Mouse (Mus musculus) retina, adult 2 months (tissue): ENCODE data around the gene Dap.

Experiments used
- DNase-seq: peaks from one replicate; pipeline ENCODE4 v3.0.0-alpha.2; 2012; ENCODE audit warnings: low read depth, low spot score

Dap gene

DNA sequence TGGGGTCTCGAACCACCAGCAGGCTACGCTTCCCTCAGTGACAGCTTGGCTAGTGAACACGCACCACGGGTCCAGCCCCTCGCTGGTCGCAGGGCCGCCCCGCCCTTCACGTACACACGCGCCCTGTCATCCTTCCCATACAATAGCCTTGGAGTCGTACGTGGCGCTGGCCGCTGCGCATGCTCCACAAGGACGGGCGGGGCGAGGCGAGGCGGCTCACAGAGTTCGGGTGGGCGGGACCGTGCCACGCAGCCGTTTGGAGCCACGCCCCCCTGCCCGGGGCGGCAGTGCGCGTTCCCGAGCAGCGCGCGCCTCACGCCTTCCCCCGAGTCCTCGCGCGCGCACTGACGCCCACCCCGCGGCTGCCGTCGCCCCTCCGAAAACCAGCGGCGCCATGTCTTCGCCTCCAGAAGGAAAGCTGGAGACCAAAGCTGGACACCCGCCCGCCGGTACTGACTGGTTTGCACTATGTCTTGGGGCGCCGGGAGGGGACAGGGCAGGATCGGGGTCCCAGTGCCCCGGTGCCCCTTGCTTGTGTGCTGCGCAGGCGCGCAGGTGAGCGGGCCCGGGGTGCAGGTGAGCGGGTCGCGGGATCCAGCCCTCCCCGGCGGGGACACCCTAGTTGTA lies at the start of gene Dap:
Dap (plus strand) TSS at position 180 of the 627 bp plus-strand sequence.
- DNase-seq, result peak; percentile 83

DNA sequence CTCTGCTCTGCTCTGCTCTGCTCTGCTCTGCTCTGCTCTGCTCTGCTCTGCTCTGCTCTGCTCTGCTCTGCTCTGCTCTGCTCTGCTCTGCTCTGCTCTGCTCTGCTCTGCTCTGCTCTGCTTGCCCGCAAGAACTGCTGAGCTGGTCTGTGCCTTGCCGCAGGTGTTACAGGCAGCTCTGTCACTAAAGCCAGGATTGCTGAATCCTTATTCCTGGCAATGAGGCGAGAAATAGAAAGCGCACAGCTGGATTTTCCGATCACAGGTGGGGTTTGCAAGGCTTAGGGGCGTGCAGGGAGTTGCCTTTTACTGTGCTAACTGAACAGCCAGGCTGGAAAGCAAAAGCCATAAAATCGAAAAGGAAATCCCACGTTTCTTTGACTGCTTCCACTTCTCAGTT lies 47.5 kb upstream of the Dap start:
- DNase-seq, result no peak

DNA sequence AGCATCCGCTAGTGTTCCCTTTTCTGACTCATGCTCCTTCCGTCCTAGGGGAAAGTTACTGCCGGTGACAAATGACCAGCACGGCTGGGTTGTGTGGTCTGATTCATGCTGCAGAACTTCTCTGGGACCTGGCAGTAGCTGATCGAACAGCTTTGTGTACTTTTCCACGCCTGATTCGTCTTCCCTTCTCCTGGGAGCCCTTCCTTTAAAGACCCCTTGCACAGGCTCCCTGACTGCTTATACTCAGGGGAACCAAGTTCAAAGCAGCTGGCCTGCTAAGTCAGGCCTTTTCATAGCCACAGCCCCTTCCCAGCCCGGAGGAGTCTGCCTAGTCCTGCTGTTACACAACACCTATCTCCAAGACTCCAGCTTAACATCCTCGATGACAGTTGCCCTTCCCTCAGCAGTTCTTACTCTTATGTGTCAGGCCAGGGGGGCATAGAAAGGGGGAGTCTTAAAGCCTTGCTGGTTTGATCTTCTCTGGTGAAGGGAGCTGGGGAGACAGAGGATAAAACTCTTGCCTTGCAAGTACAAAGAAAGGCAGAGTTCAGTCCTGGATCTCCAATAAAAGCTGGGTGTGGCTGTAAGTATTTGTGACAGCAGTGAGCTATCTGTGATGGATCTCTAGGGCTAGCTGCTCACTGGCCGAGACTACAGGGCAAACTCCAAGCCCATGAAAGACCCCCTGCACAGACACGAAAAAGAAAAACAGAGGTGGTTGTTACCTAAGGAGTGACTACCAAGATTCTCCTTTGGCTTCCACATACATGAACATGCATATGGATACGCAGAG lies 39.3 kb upstream of the Dap start:
- no peak for DNase-seq

DNA sequence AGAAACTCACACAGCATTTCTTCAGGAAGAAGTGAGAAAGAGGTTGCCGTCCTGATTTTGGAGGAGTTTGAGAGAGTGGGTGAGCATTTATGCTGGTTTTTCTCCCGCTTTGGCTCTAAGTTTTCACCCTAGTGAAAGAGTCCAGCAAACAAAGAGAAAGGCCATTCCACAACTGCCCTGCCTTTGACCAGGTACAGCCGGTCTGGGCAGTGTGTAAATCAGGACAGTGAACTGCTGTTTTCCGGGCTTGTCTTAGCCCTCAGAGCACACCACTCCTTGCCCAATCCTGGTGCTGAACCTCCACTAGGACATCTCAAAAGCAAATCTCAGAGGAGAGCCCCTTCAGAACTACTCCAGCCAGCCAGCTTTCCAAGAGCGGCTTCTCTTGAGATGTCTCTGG lies 38.6 kb upstream of the Dap start:
- no peak for DNase-seq

DNA sequence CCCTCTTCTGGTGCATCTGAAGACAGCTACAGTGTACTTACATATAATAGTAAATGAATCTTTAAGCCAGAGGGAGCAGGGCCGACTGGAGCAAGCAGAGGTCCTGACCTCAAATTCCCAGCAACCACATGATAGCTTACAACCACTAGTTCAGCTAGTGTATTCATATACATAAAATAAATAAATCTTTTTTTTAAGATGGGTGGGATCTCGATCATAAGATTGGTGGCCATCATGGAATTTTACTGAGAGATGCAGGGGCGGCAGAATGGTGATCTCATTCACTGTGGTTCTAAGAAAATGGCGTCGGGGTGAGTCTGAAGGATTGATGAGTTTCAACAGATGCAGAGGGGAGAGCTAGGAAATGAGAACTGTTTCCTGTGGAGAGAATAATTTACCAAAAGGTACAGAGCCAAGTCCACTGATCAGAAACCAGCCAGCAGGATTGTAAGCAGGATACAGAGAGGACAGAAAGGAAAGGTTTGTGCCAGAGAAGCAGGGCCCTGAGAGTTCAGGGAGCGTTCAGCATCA lies 37.7 kb upstream of the Dap start:
- DNase-seq, result no peak

DNA sequence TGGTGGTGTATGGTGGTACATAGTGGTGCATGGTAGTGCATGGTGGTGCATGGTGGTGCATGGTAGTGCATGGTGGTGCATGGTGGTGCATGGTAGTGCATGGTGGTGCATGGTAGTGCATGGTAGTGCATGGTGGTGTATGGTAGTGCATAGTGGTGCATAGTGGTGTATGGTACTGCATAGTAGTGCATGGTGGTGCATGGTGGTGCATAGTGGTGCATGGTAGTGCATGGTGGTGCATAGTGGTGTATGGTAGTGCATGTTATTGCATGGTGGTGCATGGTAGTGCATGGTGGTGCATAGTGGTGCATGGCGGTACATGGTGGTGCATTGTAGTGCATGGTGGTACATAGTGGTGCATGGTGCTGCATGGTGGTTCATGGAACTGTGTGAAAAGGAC lies 31.6 kb upstream of the Dap start:
- DNase-seq, result no peak

DNA sequence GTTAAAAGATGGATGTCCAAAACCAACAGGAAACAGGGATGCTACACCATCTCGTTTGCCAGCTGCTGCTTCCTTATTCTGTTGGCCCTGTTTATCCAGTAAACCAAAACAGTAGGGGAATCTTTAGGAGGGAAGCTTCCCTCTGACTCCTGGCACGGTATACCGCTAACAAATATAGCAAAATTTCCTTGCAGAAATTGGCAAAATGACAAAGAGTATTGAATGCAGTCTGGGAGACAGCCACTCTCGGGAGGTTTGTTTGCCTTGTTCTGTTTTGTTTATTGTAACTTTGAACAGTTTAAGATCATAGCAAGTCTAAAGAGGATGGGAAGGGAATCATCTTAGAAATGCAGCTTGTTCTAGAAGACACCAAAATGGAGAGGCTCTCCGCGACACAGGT lies 28.3 kb upstream of the Dap start:
- DNase-seq, result no peak

DNA sequence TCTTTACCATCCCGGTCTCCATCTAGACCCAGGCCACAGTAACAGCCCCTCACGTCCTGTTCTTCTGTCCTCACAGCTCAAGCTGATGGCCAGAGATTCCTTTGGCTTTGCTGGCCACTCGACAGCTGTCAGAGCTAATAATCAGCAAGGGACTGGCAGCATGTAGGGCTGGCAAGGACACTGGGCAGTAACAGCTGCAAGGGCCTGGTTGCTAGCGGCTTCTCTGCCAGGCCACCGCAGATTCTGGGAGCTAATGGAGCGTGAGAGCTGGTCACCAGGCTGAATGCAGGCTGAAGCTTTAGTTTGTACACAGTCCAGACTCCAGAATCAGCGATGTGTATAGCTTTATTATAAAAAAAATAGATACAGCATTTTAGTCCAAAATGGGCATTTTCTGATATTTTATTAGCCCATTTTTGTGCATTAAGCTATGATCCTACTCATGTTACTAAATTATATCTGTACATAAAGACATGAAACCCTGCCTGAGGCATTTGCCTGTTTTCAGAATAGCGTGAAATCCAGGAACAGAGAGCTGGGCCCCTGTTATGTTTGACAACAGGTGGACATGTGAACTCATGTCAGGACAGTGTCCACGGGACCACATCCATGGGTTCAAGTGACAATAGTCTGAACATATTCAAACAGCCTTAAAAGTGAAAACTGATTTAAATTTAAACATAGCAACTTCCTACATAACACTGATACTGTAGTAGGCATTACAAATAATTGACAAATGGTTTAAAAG lies 16.6 kb upstream of the Dap start:
- no peak for DNase-seq

DNA sequence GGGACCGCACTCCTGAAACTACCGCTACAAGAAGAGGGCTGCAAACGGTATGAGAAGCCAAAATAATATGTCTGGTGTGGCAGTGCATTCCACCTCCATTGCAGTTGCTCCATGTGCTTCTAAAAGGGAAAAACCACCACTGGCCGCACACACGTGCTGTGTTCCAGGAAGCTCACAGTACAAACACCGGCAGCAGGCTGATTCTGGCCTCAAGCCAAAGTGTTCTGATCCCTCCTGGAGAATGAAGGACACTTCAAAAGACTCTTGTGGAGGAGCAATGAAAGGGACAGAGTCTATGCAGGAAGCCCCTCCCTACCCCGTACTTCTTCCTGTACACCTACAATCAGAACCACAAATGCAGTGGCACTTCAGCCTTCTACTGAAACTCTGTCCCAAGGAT lies 12.2 kb upstream of the Dap start:
- no peak for DNase-seq

DNA sequence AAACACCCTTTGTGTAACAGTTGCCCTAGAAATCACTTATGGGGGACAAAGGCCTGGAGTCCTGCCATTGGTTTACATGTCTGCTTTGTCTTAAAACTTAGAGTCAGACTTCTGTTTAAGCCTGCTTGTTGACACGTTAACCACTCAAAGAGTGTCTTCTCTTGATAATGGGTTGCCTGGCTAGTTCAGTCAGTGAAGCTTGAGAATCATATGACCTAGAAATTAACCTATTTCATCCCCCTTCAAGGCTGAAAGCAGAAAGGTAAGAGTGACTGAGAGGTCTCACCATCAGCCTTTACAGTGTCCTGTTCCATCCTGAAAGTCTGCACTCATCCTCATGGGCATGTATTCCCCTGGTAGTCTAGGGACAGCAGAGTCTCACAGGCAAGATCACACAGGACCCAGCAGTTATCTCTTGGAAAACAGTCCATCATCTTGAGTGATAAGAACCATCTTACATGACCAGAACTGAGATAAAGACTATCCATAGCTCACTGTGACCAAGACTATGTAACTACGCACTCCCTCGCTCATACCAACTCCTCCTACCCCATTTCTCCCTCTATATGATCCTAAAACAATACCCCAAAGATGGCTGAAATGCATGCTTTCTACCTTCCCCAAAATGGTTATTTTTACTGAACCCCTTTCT lies 10.4 kb upstream of the Dap start:
- no peak for DNase-seq

DNA sequence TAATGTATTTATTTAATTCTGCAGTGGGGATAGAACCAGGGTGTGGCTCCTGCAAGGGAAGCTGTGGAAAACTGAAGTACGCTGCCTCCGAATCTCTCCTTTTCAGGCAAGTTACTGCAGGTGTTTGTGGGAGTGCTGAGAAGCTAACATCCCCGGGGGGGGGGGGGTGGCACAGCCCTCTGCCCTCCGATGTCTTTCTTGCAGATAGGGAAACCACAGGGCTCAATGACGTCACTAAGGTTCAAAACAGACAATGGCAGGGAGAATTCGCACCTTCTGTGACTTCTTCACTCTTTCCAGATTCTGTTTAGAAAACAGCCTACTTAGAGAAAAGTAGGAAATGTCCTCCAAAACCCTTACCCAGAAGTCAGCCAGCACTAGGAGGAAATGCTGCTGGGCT lies 1.9 kb upstream of the Dap start:
- DNase-seq, result no peak

DNA sequence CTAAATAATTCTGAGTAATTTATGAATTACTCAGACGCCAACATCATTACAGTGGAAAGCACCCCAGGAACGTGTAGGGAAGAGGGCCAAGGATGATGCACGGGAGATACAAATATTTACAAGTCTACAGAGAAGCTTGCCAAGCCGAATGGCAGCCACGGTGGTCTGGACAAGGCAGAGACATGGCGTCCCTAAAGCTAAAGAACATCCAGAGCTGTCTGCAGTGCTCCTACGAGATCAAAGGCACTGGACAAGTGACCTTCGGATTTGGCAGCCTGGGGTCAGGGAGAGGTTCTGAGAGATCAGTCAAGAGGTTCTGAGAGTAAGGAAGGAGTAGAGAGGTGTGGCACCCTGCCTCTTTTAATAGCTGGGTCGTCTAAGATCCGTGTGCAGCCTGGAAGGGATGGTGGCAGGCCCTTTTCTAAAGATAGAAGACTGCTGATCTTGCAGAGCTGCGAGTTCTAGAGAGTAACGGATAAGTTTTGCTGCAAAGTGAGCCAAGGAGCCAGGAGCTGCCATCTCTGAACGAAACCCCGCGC lies 449 bp upstream of the Dap start:
- DNase-seq, result no peak

DNA sequence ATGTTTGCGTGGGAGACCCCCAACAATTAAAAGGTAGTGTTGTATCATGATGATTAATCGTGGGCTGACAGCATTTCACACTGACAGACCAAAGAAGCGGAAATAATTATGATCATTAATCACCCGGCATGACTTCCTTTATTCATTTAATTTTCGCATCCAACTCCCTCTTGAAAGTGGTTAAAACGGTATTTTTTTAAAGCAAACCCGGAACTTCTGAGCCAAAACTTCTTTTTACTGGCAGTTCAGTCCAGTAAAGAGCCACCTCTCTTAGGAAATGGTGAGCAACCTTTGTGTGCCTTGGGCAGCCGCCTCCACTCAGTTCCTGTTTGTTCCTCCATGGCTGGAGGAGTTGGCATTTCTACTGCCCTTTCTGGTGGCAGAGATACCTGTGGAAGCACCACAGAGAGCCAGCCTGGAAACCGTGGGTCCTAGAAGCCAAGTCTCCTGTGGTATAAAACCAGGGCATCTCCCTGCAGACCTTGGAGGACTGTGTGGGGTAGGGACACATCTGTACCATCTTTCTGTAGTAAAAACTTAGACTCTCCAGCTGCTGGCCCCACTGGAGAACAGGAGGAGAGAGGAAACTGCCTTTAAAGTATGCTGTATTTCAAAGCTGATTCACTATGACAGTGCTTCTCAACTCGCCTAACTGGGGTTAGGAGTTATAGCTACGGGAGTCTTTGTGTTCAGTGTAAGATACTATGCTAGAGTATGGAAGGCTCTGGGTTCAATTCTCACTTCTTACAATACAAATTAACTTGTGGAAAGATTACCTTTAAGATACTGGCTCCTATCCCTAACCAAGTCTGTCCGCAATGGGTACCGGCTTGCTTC lies 910 bp downstream of the Dap start:
- no peak for DNase-seq

DNA sequence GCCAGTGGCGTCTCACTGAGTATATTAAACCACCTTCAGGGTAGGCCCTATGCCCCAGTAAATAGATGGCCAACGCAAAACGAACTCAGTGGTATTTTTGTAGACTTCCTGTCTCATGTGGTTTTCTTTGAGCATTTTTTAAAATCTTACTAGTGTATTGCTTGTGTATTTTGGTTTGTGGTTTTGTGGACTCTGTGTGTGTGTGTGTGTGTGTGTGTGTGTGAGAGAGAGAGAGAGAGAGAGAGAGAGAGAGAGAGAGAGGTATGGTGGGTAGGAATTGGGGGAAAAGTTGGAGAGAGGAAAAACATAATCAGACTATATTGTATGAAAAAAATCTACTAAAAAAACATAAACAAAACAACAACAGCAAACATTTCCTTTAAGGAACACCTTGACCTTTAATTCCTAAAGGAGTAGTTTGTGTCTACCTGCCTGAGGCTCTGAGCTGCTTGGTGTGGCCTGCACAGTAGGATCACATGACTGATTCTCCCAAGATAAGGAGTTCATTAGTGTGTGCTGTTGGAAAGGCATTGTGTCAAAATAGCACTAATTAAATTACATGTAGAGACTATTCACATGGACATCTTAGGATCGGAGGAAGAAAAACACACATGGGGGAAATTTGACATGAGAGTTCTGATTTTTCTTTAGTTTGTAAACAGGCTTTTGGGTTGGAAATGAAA lies 1.7 kb downstream of the Dap start:
- DNase-seq, result no peak

DNA sequence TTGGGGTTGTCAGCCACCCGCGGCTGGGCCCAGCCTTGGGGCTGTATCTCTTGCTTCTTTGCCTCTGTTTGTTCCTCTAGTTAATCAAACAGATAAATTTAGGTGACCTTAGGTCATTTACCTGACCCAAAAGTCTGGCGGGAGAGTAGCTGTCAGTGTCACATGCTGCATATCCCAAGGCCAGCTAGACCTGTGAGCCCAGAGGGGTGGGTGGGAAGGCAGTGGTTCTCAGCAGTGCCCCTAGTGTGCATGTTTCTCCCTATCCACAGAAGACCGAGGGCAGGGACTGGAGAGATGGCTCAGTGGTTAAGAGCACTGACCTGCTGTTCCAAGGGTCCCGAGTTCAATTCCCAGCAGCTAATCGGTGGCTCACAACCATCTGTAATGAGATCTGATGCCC lies 2.4 kb downstream of the Dap start:
- DNase-seq, result no peak

DNA sequence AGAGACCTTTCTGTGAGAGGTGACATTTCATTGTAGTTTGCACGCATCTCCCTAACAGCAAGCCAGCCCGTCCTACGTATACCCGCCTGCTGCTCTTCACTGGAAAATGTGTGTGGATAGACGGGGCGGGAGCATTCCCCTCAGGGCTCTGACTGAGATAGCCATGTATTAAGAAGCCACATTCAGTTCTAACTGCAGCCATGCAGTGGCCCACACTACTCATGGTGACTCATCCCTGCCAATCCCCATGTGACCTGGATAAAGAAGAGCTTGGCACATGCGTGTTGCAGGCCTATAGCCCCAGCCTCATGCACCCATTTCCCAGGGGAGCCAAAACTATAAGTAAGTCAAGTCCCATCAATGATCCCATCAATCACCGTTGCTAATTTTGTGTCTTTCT lies 3.7 kb downstream of the Dap start:
- DNase-seq, result no peak

DNA sequence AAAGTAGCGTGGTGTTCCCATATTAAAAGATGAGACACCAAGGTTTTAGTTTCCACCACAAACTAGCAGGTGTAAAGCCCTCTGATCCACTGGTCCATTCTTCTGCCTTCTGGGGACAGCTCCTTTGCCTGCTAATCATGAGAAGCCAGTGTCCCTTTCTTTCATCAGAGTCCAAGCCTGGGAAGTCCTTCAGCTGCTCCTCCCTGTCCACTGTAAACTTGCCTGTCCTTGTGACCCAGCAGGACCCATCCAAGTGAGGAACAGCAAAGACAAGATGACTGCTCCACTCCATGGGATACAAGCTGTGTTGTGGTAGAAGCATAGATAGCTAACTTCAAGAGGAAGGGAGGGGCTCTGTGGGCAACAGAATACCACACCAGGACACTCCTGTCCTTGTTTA lies 8.9 kb downstream of the Dap start:
- DNase-seq, result no peak

DNA sequence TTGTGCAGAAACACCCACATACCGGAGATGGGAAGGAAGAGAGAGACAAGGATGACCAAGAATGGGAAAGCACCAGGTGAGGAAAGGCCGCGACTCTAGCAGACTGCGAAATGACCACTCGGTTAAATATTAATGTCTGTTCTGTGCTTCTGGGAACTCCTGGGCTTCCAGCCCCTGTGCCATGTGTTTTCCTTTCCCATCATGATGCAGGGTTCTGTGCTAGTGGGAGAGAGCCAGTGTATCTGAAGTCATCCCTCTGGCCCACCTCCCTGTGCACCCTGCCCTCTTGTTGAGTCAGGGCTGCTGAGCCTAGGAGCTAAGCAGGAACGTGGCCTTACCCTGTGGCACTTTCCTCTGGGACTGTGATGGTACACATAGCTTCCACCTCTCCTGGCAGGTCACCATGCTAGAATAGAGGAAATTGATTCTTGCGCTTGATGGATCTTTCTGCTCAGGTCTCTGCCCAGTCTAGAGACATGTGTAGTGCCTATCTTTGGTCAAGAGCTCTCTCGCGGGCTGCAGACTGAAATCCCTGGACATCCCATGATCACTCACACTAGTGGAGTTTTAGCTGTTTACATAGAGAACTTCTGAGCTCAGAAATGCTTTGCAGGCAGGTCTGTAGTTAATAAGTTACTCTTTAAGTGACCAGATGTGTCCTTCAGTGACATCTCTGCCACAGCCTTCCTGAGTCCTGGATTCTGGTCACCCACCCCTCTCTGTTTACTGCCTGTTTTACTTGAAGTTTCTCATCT lies 11.9 kb downstream of the Dap start:
- no peak for DNase-seq

DNA sequence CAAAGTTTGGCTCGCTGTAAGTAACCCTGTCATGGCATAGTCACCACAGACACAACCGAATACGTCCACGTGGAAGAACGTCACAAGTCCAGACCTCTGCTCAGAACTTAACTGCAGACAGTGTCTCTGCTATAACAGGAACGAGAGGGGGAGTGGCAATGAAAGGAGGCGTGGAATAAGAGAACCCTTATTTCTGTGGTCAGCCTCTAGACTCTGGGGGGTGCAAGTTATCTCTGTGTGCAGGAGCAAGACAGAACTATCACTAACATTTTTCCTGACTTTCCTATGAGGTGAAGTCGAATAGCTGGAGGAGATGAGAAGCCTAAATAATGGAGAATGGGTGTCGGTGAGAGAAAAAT lies 12.4 kb downstream of the Dap start:
- DNase-seq, result no peak

DNA sequence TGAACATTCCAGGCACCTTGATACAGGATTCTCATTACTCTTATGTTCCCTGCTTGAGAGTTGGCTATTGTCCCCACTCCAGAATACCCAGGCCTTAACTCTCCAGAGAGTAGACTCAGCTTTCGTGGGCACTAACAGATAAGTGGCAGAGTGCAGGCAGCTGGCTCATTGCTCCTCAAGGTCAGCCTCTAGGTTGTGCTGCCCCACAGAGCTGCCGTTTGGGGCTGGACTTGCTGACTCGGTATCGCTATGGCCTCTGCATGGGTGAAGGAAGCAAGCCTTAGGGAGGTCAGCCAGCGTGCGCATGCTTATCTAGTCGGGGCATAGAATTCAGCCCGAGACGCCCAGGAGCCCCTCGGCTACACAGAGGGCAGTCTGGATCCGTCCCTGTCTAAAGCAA lies 13.3 kb downstream of the Dap start:
- DNase-seq, result no peak
